Mouse (Mus musculus) heart, embryonic 16.5 days (tissue): ENCODE data around the gene Tmem255b. TPM values are rescaled to one million over a fixed set of nuclear protein-coding genes. Genes with fewer than 3 reads are reported as not detected.
A peak's percentile ranks its signal among the peaks of the same experiment; 100 is the strongest.

Experiments
- ATAC-seq: fragments of 200-750 bp; cut with Nextera tagmentation; replicated peaks from 2 replicates; pipeline ENCODE4 v1.8.0; 2017; ENCODE audit warnings: moderate number of reproducible peaks; ENCODE audit not compliant: insufficient read depth, low FRiP score; ENCODE audit errors: extremely low read depth
- H3K27ac ChIP-seq: fragments of 300-500 bp; sonication (generic); 2 replicates; pipeline ENCODE4 v1.5.1; 2014; ENCODE audit warnings: mild to moderate bottlenecking, low read length, control low read depth, moderate library complexity
- H3K27me3 ChIP-seq: fragments of 300-500 bp; sonication (generic); 2 replicates; pipeline ENCODE4 v1.6.1; 2014; ENCODE audit warnings: low read length, mixed read lengths; ENCODE audit not compliant: control insufficient read depth, insufficient read depth
- H3K36me3 ChIP-seq: fragments of 300-500 bp; sonication (generic); 2 replicates; pipeline ENCODE4 v1.6.1; 2014; ENCODE audit not compliant: control insufficient read depth, insufficient read depth
- H3K4me1 ChIP-seq: fragments of 300-500 bp; sonication (generic); 2 replicates; pipeline ENCODE4 v1.6.1; 2014; ENCODE audit warnings: low read length, mixed read lengths; ENCODE audit not compliant: control insufficient read depth, insufficient read depth
- H3K4me2 ChIP-seq: fragments of 300-500 bp; sonication (generic); 2 replicates; pipeline ENCODE4 v1.6.1; 2014; ENCODE audit warnings: low read depth, mild to moderate bottlenecking, control low read depth, low read length
- H3K4me3 ChIP-seq: fragments of 300-500 bp; sonication (generic); 2 replicates; pipeline ENCODE4 v1.5.1; 2014; ENCODE audit warnings: mild to moderate bottlenecking, control low read depth, low read length
- H3K9ac ChIP-seq: fragments of 300-500 bp; sonication (generic); 2 replicates; pipeline ENCODE4 v1.6.1; 2014; ENCODE audit warnings: low read length, control low read depth
- H3K9me3 ChIP-seq: fragments of 300-500 bp; sonication (generic); replicated peaks from 2 replicates; pipeline ENCODE4 v1.6.1; 2016; ENCODE audit warnings: low read length; ENCODE audit not compliant: control insufficient read depth
- WGBS: fragments of 180-500 bp; shearing (Covaris S2); extraction: QIAGEN DNeasy Blood & Tissue Kit; methylation state at CpG from one replicate; pipeline ENCODE4 v1.1.7; 2014; 5-methylcytosine and 5-hydroxymethylcytosine counted together
- polyA plus RNA-seq: library from polyadenylated mRNA; unstranded; fragments of >200 nt; fragmentation: Nextera tagmentation; extraction: Ambion mirVana; gene quantifications from 2 replicates; pipeline ENCODE4 v1.2.1, GENCODE M21; 2015

Gene Tmem255b
- polyA plus RNA-seq, 1 experiment from 2014 or later, result 3.1 TPM

- Histone ChIP-seq H3K9me3 (no peaks in the 10 kb centered on the region), H3K36me3 (peaks cover 74% of the 10 kb centered on the region), H3K4me3 (no peak overlapping the region), H3K4me2 (no peak overlapping the region), H3K9ac (peak overlapping the region; percentile 21; the same call in 1 of the 2 replicates), H3K27ac (peak overlapping the region; percentile 92), H3K27me3 (no peaks in the 10 kb centered on the region), H3K4me1 (peaks cover 15% of the 10 kb centered on the region)
- 31% methylated on average over 7 of the region's 7 CpGs for WGBS
- ATAC-seq, result peak; percentile 95
Observed at GRCm38 (mm10) chr8:13472284-13472683, 37.3 kb downstream of the Tmem255b start.

- no peak overlapping the region for H3K27ac ChIP-seq
- no peak overlapping the region for H3K4me3 ChIP-seq
- WGBS, result 46% methylated on average over 9 of the region's 9 CpGs
- no peak overlapping the region for H3K9ac ChIP-seq
- H3K9me3 ChIP-seq, result no peaks in the 10 kb centered on the region
- peaks cover 56% of the 10 kb centered on the region for H3K36me3 ChIP-seq
- peaks cover 15% of the 10 kb centered on the region for H3K4me1 ChIP-seq
- no peak overlapping the region for H3K4me2 ChIP-seq
- ATAC-seq, result no peak
- H3K27me3 ChIP-seq, result no peaks in the 10 kb centered on the region
Observed at GRCm38 (mm10) chr8:13475892-13476291, 40.9 kb downstream of the Tmem255b start.

DNA sequence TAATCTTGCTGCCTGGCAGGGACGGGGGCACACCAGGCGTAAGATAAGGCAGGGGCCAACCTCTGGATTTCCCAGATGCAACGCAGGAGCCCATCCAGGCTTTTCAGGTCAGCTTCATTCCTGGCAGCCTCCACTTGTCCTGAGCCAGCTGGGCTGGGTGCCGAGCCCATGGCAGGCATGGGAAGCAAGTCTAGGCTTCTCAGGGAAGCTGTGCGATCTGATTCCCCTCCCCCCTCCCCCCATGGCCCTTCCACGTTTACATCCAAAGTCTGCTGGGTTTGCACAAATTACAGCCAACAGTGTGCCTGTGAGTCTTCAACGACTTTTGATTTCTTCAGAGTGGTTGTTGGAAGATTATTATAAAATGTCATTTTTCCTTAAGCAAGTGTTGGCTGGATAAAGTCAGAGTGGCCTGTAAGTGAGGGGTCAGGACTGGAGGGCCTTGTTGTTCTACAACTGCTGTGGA is 46.1 kb downstream of the Tmem255b start:
- Histone ChIP-seq H3K4me1 (peaks cover 12% of the 10 kb centered on the region; the same call in 1 of the 2 replicates), H3K27me3 (no peaks in the 10 kb centered on the region), H3K4me2 (no peak overlapping the region), H3K9me3 (no peaks in the 10 kb centered on the region), H3K27ac (no peak overlapping the region), H3K4me3 (no peak overlapping the region), H3K9ac (no peak overlapping the region), H3K36me3 (peaks cover 42% of the 10 kb centered on the region)
- no peak for ATAC-seq
- WGBS, result 52% methylated on average over 7 of the region's 7 CpGs

DNA sequence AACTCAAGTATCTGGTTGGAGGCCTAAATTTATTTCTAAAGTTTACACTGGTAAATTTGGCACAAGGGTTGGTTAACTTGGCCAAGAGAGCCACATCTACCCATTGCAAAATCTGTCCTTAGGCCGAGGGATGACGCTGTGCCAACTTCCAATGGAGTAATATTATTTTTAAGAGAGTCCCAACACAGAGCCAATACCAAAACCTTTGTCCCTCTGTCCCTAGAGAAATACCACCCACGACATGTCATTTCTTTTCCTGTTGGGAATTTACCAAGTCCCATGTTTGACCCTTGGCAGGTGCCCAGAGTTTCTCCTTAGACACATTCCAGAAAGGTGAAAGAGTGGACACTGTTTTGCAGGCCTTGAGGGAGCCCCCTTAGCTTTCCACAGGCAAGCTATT is 46.6 kb downstream of the Tmem255b start:
- Histone ChIP-seq H3K27ac (no peak overlapping the region), H3K4me1 (peaks cover 16% of the 10 kb centered on the region), H3K27me3 (no peaks in the 10 kb centered on the region), H3K9ac (no peak overlapping the region), H3K4me3 (no peak overlapping the region), H3K4me2 (no peak overlapping the region), H3K36me3 (peaks cover 38% of the 10 kb centered on the region), H3K9me3 (no peaks in the 10 kb centered on the region)
- no peak for ATAC-seq
- WGBS, result 72% methylated on average over 3 of the region's 3 CpGs

GRCm38 (mm10) chr8:13482101-13482801 is 47.3 kb downstream of the Tmem255b start:
- ATAC-seq, result no peak
- Histone ChIP-seq H3K4me3 (no peak overlapping the region), H3K9me3 (no peaks in the 10 kb centered on the region), H3K36me3 (peaks cover 32% of the 10 kb centered on the region), H3K4me1 (peaks cover 20% of the 10 kb centered on the region), H3K27me3 (no peaks in the 10 kb centered on the region), H3K4me2 (no peak overlapping the region), H3K9ac (no peak overlapping the region), H3K27ac (no peak overlapping the region)
- 72% methylated on average over 2 of the region's 2 CpGs for WGBS

GRCm38 (mm10) chr8:13483191-13483590 is 48.2 kb downstream of the Tmem255b start:
- 73% methylated on average over 5 of the region's 5 CpGs for WGBS
- H3K9me3 ChIP-seq, result no peaks in the 10 kb centered on the region
- peaks cover 22% of the 10 kb centered on the region for H3K4me1 ChIP-seq
- H3K36me3 ChIP-seq, result peaks cover 29% of the 10 kb centered on the region
- H3K27me3 ChIP-seq, result no peaks in the 10 kb centered on the region
- H3K27ac ChIP-seq, result no peak overlapping the region
- no peak overlapping the region for H3K4me2 ChIP-seq
- no peak for ATAC-seq
- H3K9ac ChIP-seq, result no peak overlapping the region
- H3K4me3 ChIP-seq, result no peak overlapping the region

DNA sequence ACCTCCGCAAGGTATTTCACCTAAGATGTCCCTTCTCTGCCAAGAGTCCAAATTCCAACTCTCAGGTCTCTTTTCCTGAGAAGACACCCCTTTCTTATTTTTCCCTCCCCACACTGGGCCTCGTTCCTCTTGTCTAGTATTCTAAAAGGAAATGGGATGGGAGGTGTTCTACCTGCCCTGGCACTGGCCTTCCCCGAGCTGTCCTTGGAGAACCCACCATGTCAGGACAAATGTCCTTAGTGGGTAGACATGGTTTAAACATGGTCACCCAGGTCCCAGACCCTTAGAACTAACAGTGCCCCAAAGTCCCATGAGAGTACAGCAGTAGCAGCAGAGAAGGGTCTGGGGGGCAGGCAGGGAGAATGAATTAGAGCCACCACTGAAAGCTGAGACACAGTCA is 54.4 kb downstream of the Tmem255b start:
- no peak overlapping the region for H3K4me3 ChIP-seq
- H3K27me3 ChIP-seq, result no peaks in the 10 kb centered on the region
- H3K4me2 ChIP-seq, result peak overlapping the region; percentile 82
- H3K9ac ChIP-seq, result peak overlapping the region; percentile 55
- H3K4me1 ChIP-seq, result peaks cover 60% of the 10 kb centered on the region
- peak overlapping the region; percentile 63; the same call in 1 of the 2 replicates for H3K27ac ChIP-seq
- H3K9me3 ChIP-seq, result no peaks in the 10 kb centered on the region
- ATAC-seq, result no peak
- WGBS, result 78% methylated on average over 3 of the region's 3 CpGs
- H3K36me3 ChIP-seq, result peaks cover 14% of the 10 kb centered on the region

- Histone ChIP-seq H3K27ac (peak overlapping the region; percentile 63), H3K36me3 (peaks cover 11% of the 10 kb centered on the region), H3K4me3 (peak overlapping the region; percentile 24), H3K9ac (peak overlapping the region; percentile 55), H3K9me3 (no peaks in the 10 kb centered on the region), H3K4me2 (peak overlapping the region; percentile 82), H3K27me3 (no peaks in the 10 kb centered on the region), H3K4me1 (peaks cover 65% of the 10 kb centered on the region)
- 25% methylated on average over 13 of the region's 13 CpGs for WGBS
- no peak for ATAC-seq
Observed at GRCm38 (mm10) chr8:13489986-13490910, 55.3 kb downstream of the Tmem255b start.
